Mouse (Mus musculus) lung, embryonic 16.5 days (tissue): Measurements from ENCODE around the gene Pold2. TPM values are rescaled to one million over a fixed set of nuclear protein-coding genes. Genes with fewer than 3 reads are reported as not detected.

ENCODE experiments used
- ATAC-seq: fragments of 200-750 bp; cut with Nextera tagmentation; 2 replicates; pipeline ENCODE4 v1.8.0; 2017; ENCODE audit warnings: low read depth, mild to moderate bottlenecking, moderate library complexity
- H3K27ac ChIP-seq: fragments of 300-500 bp; sonication (generic); 2 replicates; pipeline ENCODE4 v1.5.1; 2014; ENCODE audit warnings: mild to moderate bottlenecking, control low read depth, low read length
- H3K27me3 ChIP-seq: fragments of 300-500 bp; sonication (generic); 2 replicates; pipeline ENCODE4 v1.6.1; 2014; ENCODE audit warnings: low read depth, low read length, mixed read lengths; ENCODE audit not compliant: control insufficient read depth, insufficient read depth
- H3K36me3 ChIP-seq: fragments of 300-500 bp; sonication (generic); 2 replicates; pipeline ENCODE4 v1.6.1; 2014; ENCODE audit warnings: low read length; ENCODE audit not compliant: control insufficient read depth, insufficient read depth
- H3K4me1 ChIP-seq: fragments of 300-500 bp; sonication (generic); replicated peaks from 2 replicates; pipeline ENCODE4 v1.6.1; 2014; ENCODE audit warnings: low read length, mixed read lengths; ENCODE audit not compliant: control insufficient read depth, insufficient read depth
- H3K4me2 ChIP-seq: fragments of 300-500 bp; sonication (generic); 2 replicates; pipeline ENCODE4 v1.6.1; 2014; ENCODE audit warnings: low read depth, low read length, control low read depth
- H3K4me3 ChIP-seq: fragments of 300-500 bp; sonication (generic); 2 replicates; pipeline ENCODE4 v1.5.1; 2014; ENCODE audit warnings: mild to moderate bottlenecking, low read length, control low read depth
- H3K9ac ChIP-seq: fragments of 300-500 bp; sonication (generic); 2 replicates; pipeline ENCODE4 v1.6.1; 2014; ENCODE audit warnings: low read length, control low read depth
- H3K9me3 ChIP-seq: fragments of 300-500 bp; sonication (generic); 2 replicates; pipeline ENCODE4 v1.6.1; 2016; ENCODE audit warnings: low read length; ENCODE audit not compliant: control insufficient read depth
- WGBS: fragments of 180-500 bp; shearing (Covaris S2); extraction: QIAGEN DNeasy Blood & Tissue Kit; methylation state at CpG from one replicate; pipeline ENCODE4 v1.1.7; 2014; 5-methylcytosine and 5-hydroxymethylcytosine counted together
- polyA plus RNA-seq: library from polyadenylated mRNA; unstranded; fragments of >200 nt; fragmentation: Nextera tagmentation; extraction: Ambion mirVana; gene quantifications from 2 replicates; pipeline ENCODE4 v1.2.1, GENCODE M21; 2015

Gene Pold2
- polyA plus RNA-seq, 1 experiment from 2014 or later = 139 TPM

- no peak for ATAC-seq
- Histone ChIP-seq H3K36me3 (no peaks in the 10 kb centered on the region), H3K4me1 (no peaks in the 10 kb centered on the region), H3K9me3 (no peaks in the 10 kb centered on the region; the same call in 1 of the 2 replicates), H3K9ac (no peak overlapping the region), H3K27ac (no peak overlapping the region), H3K4me2 (no peak overlapping the region), H3K4me3 (no peak overlapping the region), H3K27me3 (no peaks in the 10 kb centered on the region)
- 77% methylated on average over 3 of the region's 3 CpGs for WGBS
These were observed 35.0 kb downstream of the Pold2 start for GRCm38 (mm10) chr11:5843131-5843530.

- no peak for ATAC-seq
- H3K4me2 ChIP-seq = no peak overlapping the region
- H3K27me3 ChIP-seq = no peaks in the 10 kb centered on the region
- no peaks in the 10 kb centered on the region for H3K36me3 ChIP-seq
- 85% methylated on average over 2 of the region's 2 CpGs for WGBS
- H3K9ac ChIP-seq = no peak overlapping the region
- H3K4me3 ChIP-seq = no peak overlapping the region
- H3K27ac ChIP-seq = no peak overlapping the region
- H3K9me3 ChIP-seq = no peaks in the 10 kb centered on the region; the same call in 1 of the 2 replicates
- H3K4me1 ChIP-seq = no peaks in the 10 kb centered on the region; the same call in 1 of the 2 replicates
These were observed 36.3 kb downstream of the Pold2 start for GRCm38 (mm10) chr11:5841751-5842150.

GRCm38 (mm10) chr11:5840346-5840745 is 37.7 kb downstream of the Pold2 start:
- Histone ChIP-seq H3K4me3 (no peak overlapping the region), H3K4me1 (no peaks in the 10 kb centered on the region; the same call in 1 of the 2 replicates), H3K9ac (no peak overlapping the region), H3K4me2 (no peak overlapping the region), H3K9me3 (no peaks in the 10 kb centered on the region; the same call in 1 of the 2 replicates), H3K36me3 (no peaks in the 10 kb centered on the region), H3K27me3 (no peaks in the 10 kb centered on the region), H3K27ac (no peak overlapping the region)
- no peak for ATAC-seq
- 70% methylated on average over 7 of the region's 7 CpGs for WGBS

- under 1% methylated on average over 63 of the region's 63 CpGs for whole genome bisulfite sequencing
- Histone ChIP-seq H3K9ac (peak within 1 kb of the TSS; percentile 78), H3K4me3 (peak within 1 kb of the TSS; percentile 69), H3K4me2 (peak within 1 kb of the TSS; percentile 92), H3K36me3 (peaks cover 7% of the 10 kb centered on the region), H3K27ac (peak within 1 kb of the TSS; percentile 69), H3K4me1 (no peaks in the 10 kb centered on the region; the same call in 1 of the 2 replicates), H3K27me3 (no peaks in the 10 kb centered on the region), H3K9me3 (no peaks in the 10 kb centered on the region)
- peak; percentile 98 for ATAC-seq
These were observed 40.5 kb downstream of the Pold2 start, which contains the start of gene Polm for GRCm38 (mm10) chr11:5837251-5838246. Gene Polm, minus strand, starts transcription at chr11:5838016.

GRCm38 (mm10) chr11:5836126-5836525 is 42.0 kb downstream of the Pold2 start:
- Histone ChIP-seq H3K4me1 (no peaks in the 10 kb centered on the region; the same call in 1 of the 2 replicates), H3K4me3 (no peak overlapping the region), H3K27me3 (no peaks in the 10 kb centered on the region), H3K9ac (no peak overlapping the region), H3K36me3 (peaks cover 9% of the 10 kb centered on the region), H3K4me2 (no peak overlapping the region), H3K27ac (no peak overlapping the region), H3K9me3 (no peaks in the 10 kb centered on the region)
- ATAC-seq = no peak
- 70% methylated on average over 1 of the region's 1 CpGs for WGBS

- no peaks in the 10 kb centered on the region; the same call in 1 of the 2 replicates for H3K4me1 ChIP-seq
- peaks cover 9% of the 10 kb centered on the region for H3K36me3 ChIP-seq
- H3K4me2 ChIP-seq = no peak overlapping the region
- no peaks in the 10 kb centered on the region for H3K9me3 ChIP-seq
- no peak for ATAC-seq
- no peak overlapping the region for H3K9ac ChIP-seq
- H3K27me3 ChIP-seq = no peaks in the 10 kb centered on the region
- 85% methylated on average over 7 of the region's 7 CpGs for WGBS
- no peak overlapping the region for H3K27ac ChIP-seq
- no peak overlapping the region for H3K4me3 ChIP-seq
These were observed 43.0 kb downstream of the Pold2 start for GRCm38 (mm10) chr11:5835057-5835456.

- no peak overlapping the region for H3K4me2 ChIP-seq
- H3K9me3 ChIP-seq = no peaks in the 10 kb centered on the region
- no peak overlapping the region for H3K4me3 ChIP-seq
- H3K27me3 ChIP-seq = no peaks in the 10 kb centered on the region
- H3K36me3 ChIP-seq = peaks cover 11% of the 10 kb centered on the region
- no peak overlapping the region for H3K9ac ChIP-seq
- WGBS = 83% methylated on average over 9 of the region's 9 CpGs
- ATAC-seq = no peak
- H3K27ac ChIP-seq = no peak overlapping the region
- no peaks in the 10 kb centered on the region; the same call in 1 of the 2 replicates for H3K4me1 ChIP-seq
These were observed 43.6 kb downstream of the Pold2 start for GRCm38 (mm10) chr11:5834506-5834905.

GRCm38 (mm10) chr11:5829327-5829726 is 48.8 kb downstream of the Pold2 start:
- Histone ChIP-seq H3K27me3 (no peaks in the 10 kb centered on the region), H3K4me1 (no peaks in the 10 kb centered on the region), H3K4me3 (no peak overlapping the region), H3K9me3 (no peaks in the 10 kb centered on the region), H3K27ac (no peak overlapping the region), H3K9ac (no peak overlapping the region), H3K36me3 (peaks cover 19% of the 10 kb centered on the region; the same call in 1 of the 2 replicates), H3K4me2 (no peak overlapping the region)
- WGBS = 84% methylated on average over 12 of the region's 12 CpGs
- ATAC-seq = 0 out of 2 replicates have a peak, but pooled peaks have one; percentile 4

- 76% methylated on average over 11 of the region's 11 CpGs for WGBS
- Histone ChIP-seq H3K27me3 (no peaks in the 10 kb centered on the region), H3K4me3 (no peak overlapping the region), H3K27ac (no peak overlapping the region), H3K4me1 (no peaks in the 10 kb centered on the region), H3K4me2 (no peak overlapping the region), H3K9me3 (no peaks in the 10 kb centered on the region), H3K36me3 (peaks cover 17% of the 10 kb centered on the region; the same call in 1 of the 2 replicates), H3K9ac (no peak overlapping the region)
- peak; percentile 26 for ATAC-seq
These were observed 49.4 kb downstream of the Pold2 start for GRCm38 (mm10) chr11:5828509-5829191.
